Mouse (Mus musculus): ENCODE data around the gene She.

GRCm38 (mm10) chr3:89868956-89869355 lies 37.8 kb downstream of the She start:
- TF ChIP-seq CTCF (IDR thresholded peaks at IDR 0.05; ENCODE audit: low read depth) = no peak
- TF ChIP-seq EP300 (IDR thresholded peaks at IDR 0.05; ENCODE audit: low read depth) = no peak

All from heart, postnatal 0 days (tissue).